Mouse (Mus musculus): ENCODE data around the gene Sec31b.

- no peak for TF ChIP-seq GATA1 (IDR thresholded peaks at IDR 0.05; ENCODE audit: borderline replicate concordance, low read length)
- TF ChIP-seq FLI1 (IDR thresholded peaks at IDR 0.05; ENCODE audit: low read length) = no peak
Observed at GRCm38 (mm10) chr19:44576275-44576674, 30.6 kb upstream of the Sec31b start.
